Mouse (Mus musculus): ENCODE measurements around the gene St3gal2. TPM values are rescaled to one million over a fixed set of nuclear protein-coding genes. Genes with fewer than 3 reads are reported as not detected.

St3gal2 gene
- total and polyA plus RNA-seq, 3 experiments: 16.9 to 44.5 (median 17.0) TPM

DNA sequence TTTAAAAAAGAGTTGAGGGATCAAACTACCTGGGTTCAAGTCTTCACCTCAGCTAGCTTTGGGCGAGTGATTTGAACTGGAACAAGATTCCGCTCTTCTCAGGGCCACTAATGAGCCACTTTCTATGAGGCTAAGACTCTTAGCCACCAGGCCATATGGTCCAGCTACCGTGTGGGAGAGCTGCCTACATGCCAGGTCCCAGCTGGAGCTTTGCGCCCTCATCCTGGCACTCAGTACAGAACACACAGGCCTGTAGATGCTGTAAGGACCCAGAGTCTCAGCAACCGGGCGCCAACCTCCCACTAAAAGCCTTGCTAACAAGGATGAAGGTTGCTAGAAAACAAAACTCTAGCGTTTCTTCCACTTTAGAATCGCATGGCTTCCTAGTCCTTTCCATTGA is 31.3 kb upstream of the St3gal2 start:
- peaks cover 2% of the 10 kb centered on the region for H3K9me3 ChIP-seq (replicated peaks; ENCODE audit: low read length)
- peaks cover 0 to 4% of the 10 kb centered on the region in 2 experiments; a peak in 1 of 4 replicates for H3K4me1 ChIP-seq (ENCODE audit: control insufficient read depth in 1 of 2, insufficient read depth in 2 of 2)
- H3K27ac ChIP-seq (ENCODE audit: insufficient read depth, low read depth): no peak overlapping the region
- no peak for DNase-seq (ENCODE audit: extremely low read depth)
- no peak overlapping the region for H3K4me3 ChIP-seq (replicated peaks in 1 of 3; ENCODE audit: low read depth in 2 of 3, low read length in 2 of 3, poor library complexity in 1 of 3)
- TF ChIP-seq EP300 (IDR thresholded peaks at IDR 0.05; ENCODE audit: low read length) (no peak), USF1 (IDR thresholded peaks at IDR 0.05; ENCODE audit: low read depth, low read length) (no peak), CTCF (conservative IDR thresholded peaks at IDR 0.05 in 1 of 2, IDR thresholded peaks at IDR 0.05 in 1 of 2; ENCODE audit: low read depth in 2 of 2, low read length in 2 of 2) (no peak), MAFK (IDR thresholded peaks at IDR 0.05; ENCODE audit: insufficient replicate concordance, low read length) (no peak), MAX (IDR thresholded peaks at IDR 0.05; ENCODE audit: low read length) (no peak), POLR2AphosphoS2 (IDR thresholded peaks at IDR 0.05; ENCODE audit: low read depth, low read length) (no peak), MYC (IDR thresholded peaks at IDR 0.05; ENCODE audit: low read depth, low read length) (no peak), MXI1 (IDR thresholded peaks at IDR 0.05; ENCODE audit: low read depth, low read length) (no peak), RCOR1 (conservative IDR thresholded peaks at IDR 0.05; ENCODE audit: low read depth, low read length) (no peak), CHD2 (IDR thresholded peaks at IDR 0.05; ENCODE audit: low read length) (no peak), SMC3 (IDR thresholded peaks at IDR 0.05; ENCODE audit: low read depth, low read length) (no peak), PAX5 (IDR thresholded peaks at IDR 0.05; ENCODE audit: low read length) (no peak), POLR2A (IDR thresholded peaks at IDR 0.05; ENCODE audit: low read depth, low read length) (no peak), IRF4 (IDR thresholded peaks at IDR 0.05; ENCODE audit: low read depth, low read length) (no peak), ZC3H11A (IDR thresholded peaks at IDR 0.05; ENCODE audit: low read depth, low read length) (no peak), MAZ (IDR thresholded peaks at IDR 0.05; ENCODE audit: low read depth, low read length) (no peak), ZKSCAN1 (IDR thresholded peaks at IDR 0.05; ENCODE audit: borderline replicate concordance, low read depth, low read length) (no peak), NELFE (IDR thresholded peaks at IDR 0.05; ENCODE audit: low read depth, low read length) (no peak), BHLHE40 (IDR thresholded peaks at IDR 0.05; ENCODE audit: low read depth, low read length) (no peak)
- H3K36me3 ChIP-seq (replicated peaks in 1 of 2; ENCODE audit: control insufficient read depth in 1 of 2, insufficient read depth in 1 of 2, low read length in 1 of 2): peaks cover 69 to 92% of the 10 kb centered on the region in 2 experiments
- H3K79me2 ChIP-seq (replicated peaks; ENCODE audit: control insufficient read depth, extremely low read depth, insufficient read depth, poor library complexity, severe bottlenecking): no peaks in the 10 kb centered on the region
- in situ Hi-C loops (cut with MboI; ENCODE audit: low pct_ligation_motif_present, low pct_unique_long_range_greater_than_20kb, low sequenced_read_pairs) (no loop called here), dilution Hi-C loops (cut with MboI; ENCODE audit: extremely low pct_ligation_motif_present, extremely low pct_unique_long_range_greater_than_20kb, low sequenced_read_pairs) (no loop called here)
- H3K27me3 ChIP-seq (replicated peaks): no peaks in the 10 kb centered on the region
- H3K4me2 ChIP-seq (ENCODE audit: insufficient read depth, low read depth, poor library complexity, severe bottlenecking): no peak overlapping the region
- H3K9ac ChIP-seq (ENCODE audit: insufficient read depth, low read depth): no peak overlapping the region

DNA sequence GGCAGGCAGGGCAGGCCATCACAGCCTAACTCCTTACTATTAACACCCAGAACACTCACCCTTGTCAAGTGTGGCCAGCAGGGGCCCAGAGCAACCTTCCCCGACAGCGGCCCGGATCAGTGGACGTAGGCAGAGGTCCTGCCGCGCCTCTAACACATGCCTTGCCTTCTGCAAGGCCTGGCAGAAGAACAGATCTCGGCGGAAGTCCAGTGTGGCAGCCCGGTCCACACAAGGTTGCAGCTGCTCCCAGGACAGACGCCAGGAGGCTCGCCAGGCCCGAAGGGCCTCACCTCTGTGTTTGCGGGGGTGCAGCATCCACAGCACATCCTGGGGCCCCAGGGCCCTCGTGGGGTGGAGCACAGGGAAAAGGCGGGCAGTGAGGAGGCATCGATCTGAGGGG is 30.9 kb upstream of the St3gal2 start:
- TF ChIP-seq MAX (IDR thresholded peaks at IDR 0.05; ENCODE audit: low read length) (no peak), RCOR1 (conservative IDR thresholded peaks at IDR 0.05; ENCODE audit: low read depth, low read length) (no peak), USF1 (IDR thresholded peaks at IDR 0.05; ENCODE audit: low read depth, low read length) (no peak), E2F4 (IDR thresholded peaks at IDR 0.05; ENCODE audit: insufficient replicate concordance, low read depth, low read length) (no peak), IRF4 (IDR thresholded peaks at IDR 0.05; ENCODE audit: low read depth, low read length) (no peak), MAZ (IDR thresholded peaks at IDR 0.05; ENCODE audit: low read depth, low read length) (no peak), ELF1 (IDR thresholded peaks at IDR 0.05; ENCODE audit: low read depth, low read length) (no peak), HCFC1 (IDR thresholded peaks at IDR 0.05; ENCODE audit: low read depth, low read length) (no peak), MEF2A (IDR thresholded peaks at IDR 0.05; ENCODE audit: borderline replicate concordance, low read depth, low read length) (no peak), EP300 (IDR thresholded peaks at IDR 0.05; ENCODE audit: low read length) (no peak), JUND (conservative IDR thresholded peaks at IDR 0.05; ENCODE audit: low read depth, low read length) (no peak), ZNF384 (IDR thresholded peaks at IDR 0.05; ENCODE audit: low read depth, low read length) (no peak), MYC (IDR thresholded peaks at IDR 0.05; ENCODE audit: low read depth, low read length) (no peak), NELFE (IDR thresholded peaks at IDR 0.05; ENCODE audit: low read depth, low read length) (no peak), ZMIZ1 (IDR thresholded peaks at IDR 0.05; ENCODE audit: low read depth, low read length) (no peak), TCF12 (IDR thresholded peaks at IDR 0.05; ENCODE audit: low read depth, low read length) (no peak), SIN3A (IDR thresholded peaks at IDR 0.05; ENCODE audit: low read length) (no peak), ETS1 (conservative IDR thresholded peaks at IDR 0.05; ENCODE audit: low read depth, low read length) (no peak), CTCF (conservative IDR thresholded peaks at IDR 0.05 in 1 of 2, IDR thresholded peaks at IDR 0.05 in 1 of 2; ENCODE audit: low read depth in 2 of 2, low read length in 2 of 2) (no peak)
- dilution Hi-C loops (cut with MboI; ENCODE audit: extremely low pct_ligation_motif_present, extremely low pct_unique_long_range_greater_than_20kb, low sequenced_read_pairs): no loop called here
- in situ Hi-C loops (cut with MboI; ENCODE audit: low pct_ligation_motif_present, low pct_unique_long_range_greater_than_20kb, low sequenced_read_pairs): no loop called here

More for the DNA sequence above, 30.9 kb upstream of the St3gal2 start:
- Histone ChIP-seq H3K9me3 (replicated peaks; ENCODE audit: low read length) (peaks cover 2% of the 10 kb centered on the region), H3K4me1 (ENCODE audit: control insufficient read depth in 1 of 2, insufficient read depth in 2 of 2) (peaks cover 0 to under 1% of the 10 kb centered on the region in 2 experiments; a peak in 1 of 4 replicates), H3K4me3 (replicated peaks in 1 of 3; ENCODE audit: low read depth in 2 of 3, low read length in 2 of 3, poor library complexity in 1 of 3) (no peak overlapping the region), H3K4me2 (ENCODE audit: insufficient read depth, low read depth, poor library complexity, severe bottlenecking) (no peak overlapping the region), H3K27me3 (replicated peaks) (no peaks in the 10 kb centered on the region), H3K79me2 (replicated peaks; ENCODE audit: control insufficient read depth, extremely low read depth, insufficient read depth, poor library complexity, severe bottlenecking) (no peaks in the 10 kb centered on the region), H3K9ac (ENCODE audit: insufficient read depth, low read depth) (no peak overlapping the region), H3K36me3 (replicated peaks in 1 of 2; ENCODE audit: control insufficient read depth in 1 of 2, insufficient read depth in 1 of 2, low read length in 1 of 2) (peaks cover 65 to 92% of the 10 kb centered on the region in 2 experiments), H3K27ac (ENCODE audit: insufficient read depth, low read depth) (no peak overlapping the region)
- DNase-seq (ENCODE audit: extremely low read depth): no peak
